Mouse (Mus musculus) olfactory bulb, adult 2 months (tissue): Measurements from ENCODE around the gene Mgl2.

ENCODE experiments used
- CTCF ChIP-seq: fragments of 200-500 bp; IDR thresholded peaks from 2 replicates; pipeline ENCODE4 v1.5.1; 2012; ENCODE audit warnings: low read depth, mild to moderate bottlenecking, low read length, moderate library complexity; ENCODE audit not compliant: insufficient read depth
- POLR2A ChIP-seq: fragments of 200-500 bp; IDR thresholded peaks from 2 replicates; pipeline ENCODE4 v1.6.1; 2012; ENCODE audit warnings: mild to moderate bottlenecking, low read depth, low read length, moderate library complexity; ENCODE audit not compliant: insufficient read depth

GRCm38 (mm10) chr11:70171847-70172246, 41.7 kb downstream of the Mgl2 start:
- TF ChIP-seq CTCF, result no peak
- TF ChIP-seq POLR2A, result no peak
